Mouse (Mus musculus): ENCODE data around the gene Zswim4. TPM values are rescaled to one million over a fixed set of nuclear protein-coding genes. Genes with fewer than 3 reads are reported as not detected.
A peak's percentile ranks its signal among the peaks of the same experiment; 100 is the strongest.

Gene Zswim4
- polyA plus RNA-seq, 1 experiment from 2014 or later = 3.6 TPM

GRCm38 (mm10) chr8:84255858-84256257 is 19.0 kb upstream of the Zswim4 start:
- Histone ChIP-seq H3K27ac (peak overlapping the region; percentile 97), H3K36me3 (peaks cover 80% of the 10 kb centered on the region), H3K27me3 (replicated peaks) (no peaks in the 10 kb centered on the region), H3K9me3 (replicated peaks) (no peaks in the 10 kb centered on the region), H3K4me3 (peak overlapping the region; percentile 88), H3K4me1 (peaks cover 25% of the 10 kb centered on the region), H3K4me2 (peak overlapping the region; percentile 100), H3K9ac (peak overlapping the region; percentile 92)
- 69% methylated on average over 3 of the region's 3 CpGs for whole genome bisulfite sequencing (ENCODE audit: insufficient replicate concordance)
- no peak for ATAC-seq

GRCm38 (mm10) chr8:84249257-84250170 is 12.7 kb upstream of the Zswim4 start, which contains the start of gene D8Ertd738e:
Gene D8Ertd738e (minus strand): TSS chr8:84249719.
- H3K27ac ChIP-seq = peak within 1 kb of the TSS; percentile 86
- H3K4me3 ChIP-seq = peak within 1 kb of the TSS; percentile 94
- H3K36me3 ChIP-seq = peaks cover 82% of the 10 kb centered on the region
- peak within 1 kb of the TSS; percentile 85 for H3K4me2 ChIP-seq
- H3K9me3 ChIP-seq (replicated peaks) = no peaks in the 10 kb centered on the region
- 3% methylated on average over 52 of the region's 52 CpGs for whole genome bisulfite sequencing (ENCODE audit: insufficient replicate concordance)
- H3K27me3 ChIP-seq (replicated peaks) = no peaks in the 10 kb centered on the region
- ATAC-seq = peak; percentile 91
- H3K4me1 ChIP-seq = peaks cover 26% of the 10 kb centered on the region
- H3K9ac ChIP-seq = peak within 1 kb of the TSS; percentile 90

- ATAC-seq = no peak
- 71% methylated on average over 2 of the region's 2 CpGs for WGBS (ENCODE audit: insufficient replicate concordance)
- no peak overlapping the region for H3K4me2 ChIP-seq
- H3K27me3 ChIP-seq (replicated peaks) = no peaks in the 10 kb centered on the region
- H3K4me1 ChIP-seq = peaks cover 8% of the 10 kb centered on the region
- H3K36me3 ChIP-seq = peaks cover 34% of the 10 kb centered on the region
- H3K4me3 ChIP-seq = no peak overlapping the region
- no peak overlapping the region for H3K9ac ChIP-seq
- no peak overlapping the region for H3K27ac ChIP-seq
- no peaks in the 10 kb centered on the region for H3K9me3 ChIP-seq (replicated peaks)
Measured at GRCm38 (mm10) chr8:84241821-84242220, 5.0 kb upstream of the Zswim4 start.

- Histone ChIP-seq H3K36me3 (peaks cover 28% of the 10 kb centered on the region), H3K4me2 (no peak overlapping the region), H3K27me3 (replicated peaks) (no peaks in the 10 kb centered on the region), H3K4me1 (peaks cover 13% of the 10 kb centered on the region), H3K9ac (no peak overlapping the region), H3K4me3 (no peak overlapping the region), H3K27ac (no peak overlapping the region), H3K9me3 (replicated peaks) (no peaks in the 10 kb centered on the region)
- WGBS (ENCODE audit: insufficient replicate concordance) = 55% methylated on average over 6 of the region's 6 CpGs
- no peak for ATAC-seq
Measured at GRCm38 (mm10) chr8:84241167-84241566, 4.3 kb upstream of the Zswim4 start.

- ATAC-seq = no peak
- WGBS (ENCODE audit: insufficient replicate concordance) = 14% methylated on average over 19 of the region's 19 CpGs
- H3K4me3 ChIP-seq = peak overlapping the region; percentile 61
- H3K36me3 ChIP-seq = no peaks in the 10 kb centered on the region
- H3K9ac ChIP-seq = peak overlapping the region; percentile 56
- H3K4me2 ChIP-seq = peak overlapping the region; percentile 96
- peak overlapping the region; percentile 64 for H3K27ac ChIP-seq
- no peaks in the 10 kb centered on the region for H3K9me3 ChIP-seq (replicated peaks)
- peaks cover 22% of the 10 kb centered on the region for H3K4me1 ChIP-seq
- no peaks in the 10 kb centered on the region for H3K27me3 ChIP-seq (replicated peaks)
Measured at GRCm38 (mm10) chr8:84237542-84238229, 831 bp upstream of the Zswim4 start.

GRCm38 (mm10) chr8:84236410-84236997 is 351 bp downstream of the Zswim4 start:
- no peaks in the 10 kb centered on the region for H3K27me3 ChIP-seq (replicated peaks)
- peak overlapping the region; percentile 75 for H3K4me3 ChIP-seq
- WGBS (ENCODE audit: insufficient replicate concordance) = 1% methylated on average over 18 of the region's 30 CpGs

GRCm38 (mm10) chr8:84235746-84236409 is 977 bp downstream of the Zswim4 start:
- ATAC-seq = no peak
- H3K27ac ChIP-seq = peak overlapping the region; percentile 66

More at GRCm38 (mm10) chr8:84236410-84236997, 351 bp downstream of the Zswim4 start:
- Histone ChIP-seq H3K4me2 (peak overlapping the region; percentile 96), H3K9me3 (replicated peaks) (no peaks in the 10 kb centered on the region), H3K27ac (peak overlapping the region; percentile 66), H3K9ac (peak overlapping the region; percentile 92), H3K4me1 (peaks cover 22% of the 10 kb centered on the region), H3K36me3 (peaks cover 4% of the 10 kb centered on the region; the same call in 1 of the 2 replicates)
- no peak for ATAC-seq

GRCm38 (mm10) chr8:84233055-84233454 is 3.8 kb downstream of the Zswim4 start:
- no peaks in the 10 kb centered on the region for H3K27me3 ChIP-seq (replicated peaks)
- 65% methylated on average over 2 of the region's 2 CpGs for WGBS (ENCODE audit: insufficient replicate concordance)
- no peak overlapping the region for H3K27ac ChIP-seq
- H3K9ac ChIP-seq = no peak overlapping the region
- H3K36me3 ChIP-seq = peaks cover 31% of the 10 kb centered on the region
- no peak overlapping the region for H3K4me2 ChIP-seq
- H3K4me1 ChIP-seq = peaks cover 19% of the 10 kb centered on the region
- no peak for ATAC-seq
- H3K4me3 ChIP-seq = no peak overlapping the region
- H3K9me3 ChIP-seq (replicated peaks) = no peaks in the 10 kb centered on the region

More at GRCm38 (mm10) chr8:84235746-84236409, 977 bp downstream of the Zswim4 start:
- whole genome bisulfite sequencing (ENCODE audit: insufficient replicate concordance) = 39% methylated on average over 10 of the region's 10 CpGs
- peak overlapping the region; percentile 96 for H3K4me2 ChIP-seq
- peak overlapping the region; percentile 75 for H3K4me3 ChIP-seq
- H3K27me3 ChIP-seq (replicated peaks) = no peaks in the 10 kb centered on the region
- H3K9ac ChIP-seq = peak overlapping the region; percentile 92
- H3K9me3 ChIP-seq (replicated peaks) = no peaks in the 10 kb centered on the region
- peaks cover 22% of the 10 kb centered on the region for H3K4me1 ChIP-seq
- peaks cover 5% of the 10 kb centered on the region for H3K36me3 ChIP-seq

GRCm38 (mm10) chr8:84230735-84231134 is 6.1 kb downstream of the Zswim4 start:
- Histone ChIP-seq H3K27ac (no peak overlapping the region), H3K9ac (no peak overlapping the region), H3K27me3 (replicated peaks) (no peaks in the 10 kb centered on the region), H3K4me1 (peaks cover 4% of the 10 kb centered on the region), H3K9me3 (replicated peaks) (no peaks in the 10 kb centered on the region), H3K36me3 (peaks cover 46% of the 10 kb centered on the region), H3K4me3 (no peak overlapping the region), H3K4me2 (no peak overlapping the region)
- ATAC-seq = no peak
- 70% methylated on average over 17 of the region's 17 CpGs for WGBS (ENCODE audit: insufficient replicate concordance)

GRCm38 (mm10) chr8:84223322-84224029 is 13.4 kb downstream of the Zswim4 start:
- peaks cover 72% of the 10 kb centered on the region for H3K36me3 ChIP-seq
- 80% methylated on average over 21 of the region's 21 CpGs for WGBS (ENCODE audit: insufficient replicate concordance)
- no peak for ATAC-seq

More at GRCm38 (mm10) chr8:84223322-84224029, 13.4 kb downstream of the Zswim4 start:
- Histone ChIP-seq H3K9ac (no peak overlapping the region), H3K4me2 (no peak overlapping the region), H3K9me3 (replicated peaks) (no peaks in the 10 kb centered on the region), H3K27me3 (replicated peaks) (no peaks in the 10 kb centered on the region), H3K4me1 (peaks cover 21% of the 10 kb centered on the region), H3K4me3 (no peak overlapping the region), H3K27ac (no peak overlapping the region)
